Mouse (Mus musculus): ENCODE measurements around the gene Scube2.

DNA sequence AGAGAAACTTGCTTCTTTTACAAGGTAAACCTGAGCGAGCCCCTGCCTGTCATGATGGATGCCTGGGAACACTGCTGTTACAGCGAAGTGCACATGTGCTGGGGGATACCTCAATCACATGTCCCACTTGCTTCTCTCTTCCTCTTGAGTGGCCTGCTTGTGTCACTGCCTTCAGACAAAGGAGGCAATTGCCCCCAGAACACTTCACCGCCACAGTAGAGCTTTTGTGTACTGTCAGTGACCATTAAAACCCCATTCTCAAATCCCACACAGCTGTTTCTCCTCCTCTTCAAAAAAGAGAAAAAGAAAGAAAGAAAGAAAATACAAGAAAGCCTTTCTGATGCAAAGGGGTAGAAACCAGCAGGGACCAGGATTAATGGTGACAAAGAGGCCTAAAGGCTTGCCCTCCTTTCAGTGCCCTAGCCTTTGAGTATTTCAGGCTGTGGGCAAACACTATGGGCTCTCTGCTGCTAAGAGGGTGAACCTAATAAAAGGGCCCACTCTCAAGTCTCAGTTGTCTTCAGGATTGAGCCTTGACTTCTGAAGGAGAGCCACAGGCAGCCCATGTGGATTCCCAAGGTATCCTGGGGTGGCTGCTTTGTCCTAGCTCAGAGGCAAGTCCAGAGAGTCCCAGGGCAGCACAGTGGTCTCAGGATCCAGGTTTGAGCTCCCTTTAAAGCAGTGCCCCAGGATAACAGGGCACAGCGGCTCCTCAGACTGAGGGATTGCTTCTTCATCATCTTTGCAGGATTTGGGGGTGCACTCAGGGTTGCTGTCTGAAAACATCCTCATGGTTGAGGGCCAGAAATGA, 51.9 kb downstream of the Scube2 start:
- no peak for TF ChIP-seq CTCF (IDR thresholded peaks at IDR 0.05)
- TF ChIP-seq POLR2A (IDR thresholded peaks at IDR 0.05; ENCODE audit: insufficient read depth, low read depth, low read length) = no peak
- no peak for TF ChIP-seq EP300 (IDR thresholded peaks at IDR 0.05; ENCODE audit: insufficient read depth, low read depth, low read length)

Measured in heart, adult 2 months (tissue).